ENCODE assay signal across 15 mouse cellular contexts in genomic region chr7:25363151-25363550, GRCm38 (mm10). TPM values are rescaled to one million over a fixed set of nuclear protein-coding genes. Genes with fewer than 3 reads are reported as not detected.
DNase-seq lines count a peak whose midpoint lies in the region; ATAC-seq and TF ChIP-seq lines count a peak whose summit lies in the region.
"Had no signal": no experiment of that assay in that cellular context is flagged by ENCODE, and none has a peak within 500 bp of the region (broad histone marks: within the 10 kb centered on the region; RNA-seq: fewer than 3 reads in every experiment).

No protein-coding gene starts in this region.

- peaks cover 16% of the 10 kb centered on the region; the same call in 1 of the 2 replicates for H3K4me1 ChIP-seq in hindbrain, postnatal 0 days (ENCODE audit: insufficient read depth, low read length)
- H3K4me1 ChIP-seq in hindbrain, embryonic 12.5 days: peaks cover 43% of the 10 kb centered on the region
- peaks cover 0 to 3% of the 10 kb centered on the region in 2 experiments; a peak in 1 of 4 replicates for H3K4me1 ChIP-seq in CH12.LX (ENCODE audit: control insufficient read depth in 1 of 2, insufficient read depth in 2 of 2)
- H3K4me1 ChIP-seq in embryonic facial prominence, embryonic 15.5 days: peaks cover 26% of the 10 kb centered on the region

- dilution Hi-C loops in CH12.LX (cut with MboI; ENCODE audit: extremely low pct_ligation_motif_present, extremely low pct_unique_long_range_greater_than_20kb, low sequenced_read_pairs): no loop called here

- no peaks in the 10 kb centered on the region for H3K79me2 ChIP-seq in CH12.LX (replicated peaks; ENCODE audit: control insufficient read depth, extremely low read depth, insufficient read depth, poor library complexity, severe bottlenecking)

- DNase-seq in hindbrain, postnatal 0 days (ENCODE audit: low spot score): peak; percentile 10
- peak; percentile 29 for DNase-seq in CH12.LX (ENCODE audit: extremely low read depth)
- DNase-seq in adrenal gland, postnatal 10 days: peak; percentile 69
- no peak for DNase-seq in thymus, postnatal 4 days
- no peak for DNase-seq in layer of hippocampus, postnatal 36 days
- DNase-seq in right cerebral cortex, postnatal 36 days (ENCODE audit: low spot score in 2 of 2): no peak
- DNase-seq: embryo, embryonic 11 days; right cerebral cortex, postnatal 14 days; thymus, postnatal 14 days had no signal

- TF ChIP-seq CTCF in hindbrain, postnatal 0 days (IDR thresholded peaks at IDR 0.05; ENCODE audit: low read depth): peak; percentile 47
- TF ChIP-seq CTCF in CH12.LX (conservative IDR thresholded peaks at IDR 0.05 in 1 of 2, IDR thresholded peaks at IDR 0.05 in 1 of 2; ENCODE audit: low read depth in 2 of 2, low read length in 2 of 2): peak; percentile 19 to 65; a peak in 2 of 4 replicates

- H3K36me3 ChIP-seq in hindbrain, postnatal 0 days (ENCODE audit: insufficient read depth, low read length): peaks cover 33% of the 10 kb centered on the region
- peaks cover 54% of the 10 kb centered on the region for H3K36me3 ChIP-seq in hindbrain, embryonic 12.5 days
- H3K36me3 ChIP-seq in CH12.LX (replicated peaks in 1 of 2; ENCODE audit: control insufficient read depth in 1 of 2, insufficient read depth in 1 of 2, low read length in 1 of 2): no peaks in the 10 kb centered on the region
- peaks cover 56% of the 10 kb centered on the region for H3K36me3 ChIP-seq in embryonic facial prominence, embryonic 15.5 days

- H3K27ac ChIP-seq in hindbrain, postnatal 0 days: no peak overlapping the region
- H3K27ac ChIP-seq in hindbrain, embryonic 12.5 days: no peak overlapping the region
- no peak overlapping the region for H3K27ac ChIP-seq in CH12.LX (ENCODE audit: insufficient read depth, low read depth)
- H3K27ac ChIP-seq in embryonic facial prominence, embryonic 15.5 days (replicated peaks): no peak overlapping the region
- H3K27ac ChIP-seq: hindbrain, embryonic 15.5 days had no signal

- no peak overlapping the region for H3K4me3 ChIP-seq in hindbrain, postnatal 0 days (ENCODE audit: low read length)
- H3K4me3 ChIP-seq in hindbrain, embryonic 12.5 days: no peak overlapping the region
- H3K4me3 ChIP-seq in CH12.LX (replicated peaks in 1 of 3; ENCODE audit: low read depth in 2 of 3, low read length in 2 of 3, poor library complexity in 1 of 3): no peak overlapping the region
- no peak overlapping the region for H3K4me3 ChIP-seq in embryonic facial prominence, embryonic 15.5 days (replicated peaks)
- H3K4me3 ChIP-seq: hindbrain, embryonic 15.5 days had no signal

- no peak for ATAC-seq in hindbrain, postnatal 0 days
- ATAC-seq in hindbrain, embryonic 12.5 days (ENCODE audit: low FRiP score): no peak
- peak; percentile 17; the same call in 1 of the 2 replicates for ATAC-seq in embryonic facial prominence, embryonic 15.5 days (ENCODE audit: insufficient number of reproducible peaks, low FRiP score, low TSS enrichment, low read depth)

- no peak for TF ChIP-seq POLR2A in CH12.LX (IDR thresholded peaks at IDR 0.05; ENCODE audit: low read depth, low read length)

- WGBS in hindbrain, postnatal 0 days: 83% methylated on average over 19 of the region's 19 CpGs
- 87% methylated on average over 19 of the region's 19 CpGs for WGBS in hindbrain, embryonic 12.5 days
- 85% methylated on average over 19 of the region's 19 CpGs for WGBS in embryonic facial prominence, embryonic 15.5 days

- in situ Hi-C loops in CH12.LX (cut with MboI; ENCODE audit: low pct_ligation_motif_present, low pct_unique_long_range_greater_than_20kb, low sequenced_read_pairs): no loop called here

- H3K9me3 ChIP-seq in hindbrain, postnatal 0 days (ENCODE audit: low read length): no peaks in the 10 kb centered on the region
- no peaks in the 10 kb centered on the region for H3K9me3 ChIP-seq in hindbrain, embryonic 12.5 days (replicated peaks)
- H3K9me3 ChIP-seq in CH12.LX (replicated peaks; ENCODE audit: low read length): no peaks in the 10 kb centered on the region
- no peaks in the 10 kb centered on the region for H3K9me3 ChIP-seq in embryonic facial prominence, embryonic 15.5 days (replicated peaks)
- H3K9me3 ChIP-seq: hindbrain, embryonic 15.5 days had no signal

- no peak overlapping the region for H3K4me2 ChIP-seq in hindbrain, postnatal 0 days (ENCODE audit: low read depth, low read length)
- no peak overlapping the region for H3K4me2 ChIP-seq in hindbrain, embryonic 12.5 days (replicated peaks)
- no peak overlapping the region for H3K4me2 ChIP-seq in CH12.LX (ENCODE audit: insufficient read depth, low read depth, poor library complexity, severe bottlenecking)
- H3K4me2 ChIP-seq in embryonic facial prominence, embryonic 15.5 days (replicated peaks): no peak overlapping the region
- H3K4me2 ChIP-seq: hindbrain, embryonic 15.5 days had no signal

- H3K27me3 ChIP-seq in hindbrain, postnatal 0 days (ENCODE audit: insufficient read depth, low read length): 0 out of 2 replicates have a peak, but pooled peaks cover 3% of the 10 kb centered on the region
- peaks cover 23% of the 10 kb centered on the region for H3K27me3 ChIP-seq in hindbrain, embryonic 12.5 days
- H3K27me3 ChIP-seq in CH12.LX (replicated peaks): peaks cover 26% of the 10 kb centered on the region
- H3K27me3 ChIP-seq in embryonic facial prominence, embryonic 15.5 days: peaks cover 21% of the 10 kb centered on the region

- H3K9ac ChIP-seq in hindbrain, postnatal 0 days (replicated peaks; ENCODE audit: low read length): no peak overlapping the region
- no peak overlapping the region for H3K9ac ChIP-seq in hindbrain, embryonic 12.5 days
- H3K9ac ChIP-seq in CH12.LX (ENCODE audit: insufficient read depth, low read depth): no peak overlapping the region
- H3K9ac ChIP-seq in embryonic facial prominence, embryonic 15.5 days: no peak overlapping the region
- H3K9ac ChIP-seq: hindbrain, embryonic 15.5 days had no signal

- peak; percentile 19 for TF ChIP-seq RAD21 in CH12.LX (IDR thresholded peaks at IDR 0.05; ENCODE audit: low read depth, low read length)

- TF ChIP-seq EP300 in CH12.LX (IDR thresholded peaks at IDR 0.05; ENCODE audit: low read length): no peak

TF ChIP-seq in CH12.LX, 34 proteins besides CTCF, POLR2A, EP300 and RAD21 (continues in another document):
- TF ChIP-seq BHLHE40 (IDR thresholded peaks at IDR 0.05; ENCODE audit: low read depth, low read length): no peak
- no peak for TF ChIP-seq MXI1 (IDR thresholded peaks at IDR 0.05; ENCODE audit: low read depth, low read length)

RNA-seq across cellular contexts. Expression of gene Cnfn, which starts 6.4 kb away (rescaled TPM):
- not detected in 2 replicates for total RNA-seq in hindbrain, postnatal 0 days (2014; rRNA removed)
- 0.30 and 0.89 TPM in 2 replicates for polyA plus RNA-seq in hindbrain, postnatal 0 days (2015; fragmentation: Nextera tagmentation; extraction: Ambion mirVana)
- polyA plus RNA-seq in hindbrain, embryonic 12.5 days (2016; fragmentation: Nextera tagmentation; extraction: Ambion mirVana): not detected in 2 replicates
- total RNA-seq in CH12.LX (2012; rRNA removed) (not detected in 2 replicates), CH12.LX (2014; rRNA removed) (not detected in 2 replicates)
- not detected in 2 replicates for polyA plus RNA-seq in CH12.LX (2012; ENCODE audit: insufficient read length, low read depth)
- total RNA-seq in adrenal gland, postnatal 10 days (2021): not detected
- 382 and 413 TPM in 2 replicates for polyA plus RNA-seq in embryonic facial prominence, embryonic 15.5 days (2015; fragmentation: Nextera tagmentation; extraction: Ambion mirVana)
- total RNA-seq in layer of hippocampus, postnatal 36 days (2021): not detected
- total RNA-seq: gastrocnemius, adult 8-10 months; midbrain, postnatal 0 days had no signal
- polyA plus RNA-seq: hindbrain, embryonic 15.5 days; limb, embryonic 11.5 days; midbrain, postnatal 0 days had no signal

RNA-seq across cellular contexts. Expression of gene Lipe, which starts 35.4 kb away (rescaled TPM):
- total RNA-seq in hindbrain, postnatal 0 days (2014; rRNA removed): 9.6 and 18.7 TPM in 2 replicates
- 7.8 and 9.1 TPM in 2 replicates for polyA plus RNA-seq in hindbrain, postnatal 0 days (2015; fragmentation: Nextera tagmentation; extraction: Ambion mirVana)
- 7.8 and 9.4 TPM in 2 replicates for polyA plus RNA-seq in hindbrain, embryonic 12.5 days (2016; fragmentation: Nextera tagmentation; extraction: Ambion mirVana)
- total RNA-seq in CH12.LX (2012; rRNA removed): 2.7 and 3.4 TPM in 2 replicates
- total RNA-seq in CH12.LX (2014; rRNA removed): 2.3 and 2.8 TPM in 2 replicates
- 5.9 and 6.4 TPM in 2 replicates for polyA plus RNA-seq in CH12.LX (2012; ENCODE audit: insufficient read length, low read depth)
- 100 to 1,000 TPM; 391 to 441 TPM for total RNA-seq in adrenal gland, postnatal 10 days (2021)
- 8.3 and 10.2 TPM in 2 replicates for polyA plus RNA-seq in embryonic facial prominence, embryonic 15.5 days (2015; fragmentation: Nextera tagmentation; extraction: Ambion mirVana)
- total RNA-seq in layer of hippocampus, postnatal 36 days (2021): 10 to 100 TPM in 1 of 2 experiments, 1 to 10 TPM in 1; 7.3 to 10.4 TPM

RNA-seq across cellular contexts. Expression of gene Megf8, which starts 46.2 kb away (rescaled TPM):
- total RNA-seq in hindbrain, postnatal 0 days (2014; rRNA removed): 104 and 105 TPM in 2 replicates
- polyA plus RNA-seq in hindbrain, postnatal 0 days (2015; fragmentation: Nextera tagmentation; extraction: Ambion mirVana): 14.8 and 15.4 TPM in 2 replicates
- 20.9 and 23.0 TPM in 2 replicates for polyA plus RNA-seq in hindbrain, embryonic 12.5 days (2016; fragmentation: Nextera tagmentation; extraction: Ambion mirVana)
- total RNA-seq in CH12.LX (2012; rRNA removed) (0.92 and 1.7 TPM in 2 replicates), CH12.LX (2014; rRNA removed) (0.50 and 0.62 TPM in 2 replicates)
- polyA plus RNA-seq in CH12.LX (2012; ENCODE audit: insufficient read length, low read depth): 1.0 and 1.2 TPM in 2 replicates
- total RNA-seq in adrenal gland, postnatal 10 days (2021): 10 to 100 TPM; 31.1 to 41.0 TPM
- 16.4 and 17.3 TPM in 2 replicates for polyA plus RNA-seq in embryonic facial prominence, embryonic 15.5 days (2015; fragmentation: Nextera tagmentation; extraction: Ambion mirVana)
- total RNA-seq in layer of hippocampus, postnatal 36 days (2021): 10 to 100 TPM; 95.3 to 95.9 TPM

RNA-seq across cellular contexts. Expression of gene Cxcl17, which starts 49.5 kb away (rescaled TPM):
- not detected in 2 replicates for total RNA-seq in hindbrain, postnatal 0 days (2014; rRNA removed)
- polyA plus RNA-seq in hindbrain, postnatal 0 days (2015; fragmentation: Nextera tagmentation; extraction: Ambion mirVana): 0.66 and 0.82 TPM in 2 replicates
- 0.30 and 0.43 TPM in 2 replicates for polyA plus RNA-seq in hindbrain, embryonic 12.5 days (2016; fragmentation: Nextera tagmentation; extraction: Ambion mirVana)
- not detected in 2 replicates for total RNA-seq in CH12.LX (2012; rRNA removed)
- total RNA-seq in CH12.LX (2014; rRNA removed): not detected in 2 replicates
- not detected in 2 replicates for polyA plus RNA-seq in CH12.LX (2012; ENCODE audit: insufficient read length, low read depth)
- total RNA-seq in adrenal gland, postnatal 10 days (2021): not detected
- polyA plus RNA-seq in embryonic facial prominence, embryonic 15.5 days (2015; fragmentation: Nextera tagmentation; extraction: Ambion mirVana): 1.9 and 4.3 TPM in 2 replicates
- total RNA-seq in layer of hippocampus, postnatal 36 days (2021): not detected
- total RNA-seq: gastrocnemius, adult 8-10 months; midbrain, postnatal 0 days had no signal

RNA-seq across cellular contexts. Expression of gene Tmem145, which starts 57.2 kb away (rescaled TPM):
- total RNA-seq in hindbrain, postnatal 0 days (2014; rRNA removed): 56.6 and 88.3 TPM in 2 replicates
- 104 and 106 TPM in 2 replicates for polyA plus RNA-seq in hindbrain, postnatal 0 days (2015; fragmentation: Nextera tagmentation; extraction: Ambion mirVana)
- polyA plus RNA-seq in hindbrain, embryonic 12.5 days (2016; fragmentation: Nextera tagmentation; extraction: Ambion mirVana): 24.3 and 25.9 TPM in 2 replicates
- total RNA-seq in CH12.LX (2012; rRNA removed): not detected in 2 replicates
- not detected in 2 replicates for total RNA-seq in CH12.LX (2014; rRNA removed)
- polyA plus RNA-seq in CH12.LX (2012; ENCODE audit: insufficient read length, low read depth): 0.10 TPM in 1 of 2 replicates, not detected in the other
- total RNA-seq in adrenal gland, postnatal 10 days (2021): 1 to 10 TPM; 1.1 to 2.2 TPM
- polyA plus RNA-seq in embryonic facial prominence, embryonic 15.5 days (2015; fragmentation: Nextera tagmentation; extraction: Ambion mirVana): 1.2 and 1.8 TPM in 2 replicates
- total RNA-seq in layer of hippocampus, postnatal 36 days (2021): 10 to 100 TPM; 24.5 to 26.0 TPM
- total RNA-seq: gastrocnemius, adult 8-10 months had no signal

Comparison
In these comparisons a context has a peak if more than half of its experiments do, and no peak if none do; other contexts are left out.
1. DNase-seq: peak in hindbrain, postnatal 0 days (single experiment), CH12.LX (single experiment) and adrenal gland, postnatal 10 days (single experiment); none in thymus, postnatal 4 days (single experiment), layer of hippocampus, postnatal 36 days (0 of 2) and right cerebral cortex, postnatal 36 days (0 of 2).
2. RNA of gene Lipe, which starts 35.4 kb away (total RNA-seq): 391 to 441 TPM in adrenal gland, postnatal 10 days; 9.6 to 18.7 TPM in hindbrain, postnatal 0 days, 7.3 to 10.4 TPM in layer of hippocampus, postnatal 36 days and 2.3 to 3.4 TPM in CH12.LX; every median in the first group is over 10 times any median in the second.
3. RNA of gene Megf8, which starts 46.2 kb away (total RNA-seq): 104 to 105 TPM in hindbrain, postnatal 0 days, 95.3 to 95.9 TPM in layer of hippocampus, postnatal 36 days and 31.1 to 41.0 TPM in adrenal gland, postnatal 10 days; 0.50 to 1.7 TPM in CH12.LX; every median in the first group is over 10 times any median in the second.